Mouse (Mus musculus): ENCODE results near the gene Tekt5. TPM values are rescaled to one million over a fixed set of nuclear protein-coding genes. Genes with fewer than 3 reads are reported as not detected.

Gene Tekt5
- polyA plus RNA-seq, 1 experiment from 2014 or later: 0.87 TPM

- Histone ChIP-seq H3K9ac (no peak overlapping the region), H3K4me1 (replicated peaks) (peaks cover 9% of the 10 kb centered on the region), H3K27me3 (no peaks in the 10 kb centered on the region), H3K4me2 (no peak overlapping the region), H3K4me3 (no peak overlapping the region), H3K27ac (no peak overlapping the region), H3K9me3 (replicated peaks) (no peaks in the 10 kb centered on the region), H3K36me3 (no peaks in the 10 kb centered on the region)
- ATAC-seq (replicated peaks; ENCODE audit: insufficient number of reproducible peaks, insufficient read depth, low FRiP score, low read depth): no peak
- 39% methylated on average over 7 of the region's 7 CpGs for WGBS
Observed at GRCm38 (mm10) chr16:10332732-10333131, 62.6 kb downstream of the Tekt5 start.

GRCm38 (mm10) chr16:10330586-10331495 lies 64.4 kb downstream of the Tekt5 start:
- Histone ChIP-seq H3K4me2 (no peak overlapping the region), H3K9me3 (replicated peaks) (no peaks in the 10 kb centered on the region), H3K9ac (no peak overlapping the region), H3K4me3 (no peak overlapping the region), H3K36me3 (no peaks in the 10 kb centered on the region), H3K27me3 (no peaks in the 10 kb centered on the region), H3K27ac (no peak overlapping the region), H3K4me1 (replicated peaks) (no peaks in the 10 kb centered on the region)
- 73% methylated on average over 12 of the region's 12 CpGs for WGBS
- ATAC-seq (replicated peaks; ENCODE audit: insufficient number of reproducible peaks, insufficient read depth, low FRiP score, low read depth): no peak

- WGBS: 67% methylated on average over 13 of the region's 13 CpGs
- ATAC-seq (replicated peaks; ENCODE audit: insufficient number of reproducible peaks, insufficient read depth, low FRiP score, low read depth): no peak
- no peaks in the 10 kb centered on the region for H3K4me1 ChIP-seq (replicated peaks)
- H3K27me3 ChIP-seq: no peaks in the 10 kb centered on the region
- no peak overlapping the region for H3K27ac ChIP-seq
- H3K4me2 ChIP-seq: no peak overlapping the region
- no peak overlapping the region for H3K4me3 ChIP-seq
- H3K36me3 ChIP-seq: no peaks in the 10 kb centered on the region
- H3K9ac ChIP-seq: no peak overlapping the region
- H3K9me3 ChIP-seq (replicated peaks): no peaks in the 10 kb centered on the region
Observed at GRCm38 (mm10) chr16:10327563-10328333, 67.5 kb downstream of the Tekt5 start.

- no peak overlapping the region for H3K9ac ChIP-seq
- 35% methylated on average over 17 of the region's 17 CpGs for WGBS
Observed at GRCm38 (mm10) chr16:10319914-10320569, 75.2 kb downstream of the Tekt5 start.

GRCm38 (mm10) chr16:10317197-10317544 lies 78.1 kb downstream of the Tekt5 start:
- Histone ChIP-seq H3K36me3 (no peaks in the 10 kb centered on the region), H3K4me1 (replicated peaks) (peaks cover 17% of the 10 kb centered on the region), H3K27ac (no peak overlapping the region), H3K9ac (no peak overlapping the region), H3K9me3 (replicated peaks) (no peaks in the 10 kb centered on the region), H3K4me3 (no peak overlapping the region), H3K27me3 (peaks cover 11% of the 10 kb centered on the region), H3K4me2 (no peak overlapping the region)
- 60% methylated on average over 4 of the region's 4 CpGs for WGBS
- ATAC-seq (replicated peaks; ENCODE audit: insufficient number of reproducible peaks, insufficient read depth, low FRiP score, low read depth): no peak

More at GRCm38 (mm10) chr16:10319914-10320569, 75.2 kb downstream of the Tekt5 start:
- Histone ChIP-seq H3K4me3 (no peak overlapping the region), H3K27ac (no peak overlapping the region), H3K4me2 (no peak overlapping the region), H3K27me3 (peaks cover 11% of the 10 kb centered on the region; the same call in 1 of the 2 replicates), H3K36me3 (no peaks in the 10 kb centered on the region), H3K4me1 (replicated peaks) (0 out of 2 replicates have a peak, but pooled peaks cover 4% of the 10 kb centered on the region), H3K9me3 (replicated peaks) (no peaks in the 10 kb centered on the region)
- no peak for ATAC-seq (replicated peaks; ENCODE audit: insufficient number of reproducible peaks, insufficient read depth, low FRiP score, low read depth)

- Histone ChIP-seq H3K9ac (no peak overlapping the region), H3K4me2 (no peak overlapping the region), H3K27ac (no peak overlapping the region), H3K36me3 (no peaks in the 10 kb centered on the region), H3K4me1 (replicated peaks) (peaks cover 23% of the 10 kb centered on the region), H3K27me3 (peaks cover 11% of the 10 kb centered on the region), H3K4me3 (no peak overlapping the region), H3K9me3 (replicated peaks) (no peaks in the 10 kb centered on the region)
- no peak for ATAC-seq (replicated peaks; ENCODE audit: insufficient number of reproducible peaks, insufficient read depth, low FRiP score, low read depth)
- WGBS: 73% methylated on average over 10 of the region's 10 CpGs
Observed at GRCm38 (mm10) chr16:10316493-10317196, 78.6 kb downstream of the Tekt5 start.

GRCm38 (mm10) chr16:10313646-10314088 lies 81.6 kb downstream of the Tekt5 start, which contains the start of gene Emp2:
TSS of gene Emp2 (minus strand) at chr16:10313968.
- peaks cover 31% of the 10 kb centered on the region for H3K4me1 ChIP-seq (replicated peaks)
- WGBS: under 1% methylated on average over 33 of the region's 40 CpGs
- no peaks in the 10 kb centered on the region for H3K9me3 ChIP-seq (replicated peaks)
- H3K27me3 ChIP-seq: peaks cover 3% of the 10 kb centered on the region
- H3K4me2 ChIP-seq: peak within 1 kb of the TSS; percentile 84
- H3K36me3 ChIP-seq: no peaks in the 10 kb centered on the region
- peak within 1 kb of the TSS; percentile 73 for H3K9ac ChIP-seq
- H3K4me3 ChIP-seq: peak within 1 kb of the TSS; percentile 81
- peak within 1 kb of the TSS; percentile 79 for H3K27ac ChIP-seq
- peak; percentile 83 for ATAC-seq (replicated peaks; ENCODE audit: insufficient number of reproducible peaks, insufficient read depth, low FRiP score, low read depth)

GRCm38 (mm10) chr16:10313226-10313625 lies 82.1 kb downstream of the Tekt5 start:
- peak; percentile 39; the same call in 1 of the 2 replicates for ATAC-seq (replicated peaks; ENCODE audit: insufficient number of reproducible peaks, insufficient read depth, low FRiP score, low read depth)
- H3K4me1 ChIP-seq (replicated peaks): peaks cover 31% of the 10 kb centered on the region
- no peaks in the 10 kb centered on the region for H3K36me3 ChIP-seq
- WGBS: under 1% methylated on average over 15 of the region's 15 CpGs
- H3K9ac ChIP-seq: peak overlapping the region; percentile 73
- H3K4me3 ChIP-seq: peak overlapping the region; percentile 81
- H3K4me2 ChIP-seq: peak overlapping the region; percentile 84
- H3K9me3 ChIP-seq (replicated peaks): no peaks in the 10 kb centered on the region
- H3K27ac ChIP-seq: peak overlapping the region; percentile 79
- H3K27me3 ChIP-seq: peaks cover 3% of the 10 kb centered on the region

- no peaks in the 10 kb centered on the region for H3K9me3 ChIP-seq (replicated peaks)
- H3K4me1 ChIP-seq (replicated peaks): peaks cover 31% of the 10 kb centered on the region
- no peak overlapping the region for H3K9ac ChIP-seq
- no peak for ATAC-seq (replicated peaks; ENCODE audit: insufficient number of reproducible peaks, insufficient read depth, low FRiP score, low read depth)
- H3K36me3 ChIP-seq: no peaks in the 10 kb centered on the region
- H3K4me2 ChIP-seq: peak overlapping the region; percentile 84
- no peak overlapping the region; the same call in 1 of the 2 replicates for H3K4me3 ChIP-seq
- H3K27me3 ChIP-seq: peaks cover 3% of the 10 kb centered on the region
- WGBS: 55% methylated on average over 4 of the region's 4 CpGs
- peak overlapping the region; percentile 83 for H3K27ac ChIP-seq
Observed at GRCm38 (mm10) chr16:10311989-10312388, 83.3 kb downstream of the Tekt5 start.

- ATAC-seq (replicated peaks; ENCODE audit: insufficient number of reproducible peaks, insufficient read depth, low FRiP score, low read depth): peak; percentile 71
- Histone ChIP-seq H3K27ac (peak overlapping the region; percentile 83), H3K27me3 (peaks cover 3% of the 10 kb centered on the region), H3K9ac (no peak overlapping the region), H3K36me3 (no peaks in the 10 kb centered on the region), H3K4me1 (replicated peaks) (peaks cover 37% of the 10 kb centered on the region), H3K9me3 (replicated peaks) (no peaks in the 10 kb centered on the region), H3K4me3 (0 out of 2 replicates have a peak overlapping the region, but pooled peaks have one; percentile 2), H3K4me2 (peak overlapping the region; percentile 84)
- WGBS: 31% methylated on average over 3 of the region's 3 CpGs
Observed at GRCm38 (mm10) chr16:10311086-10311485, 84.2 kb downstream of the Tekt5 start.
